Comparison of ENCODE assay signal across 9 mouse cellular contexts in the genomic region with DNA sequence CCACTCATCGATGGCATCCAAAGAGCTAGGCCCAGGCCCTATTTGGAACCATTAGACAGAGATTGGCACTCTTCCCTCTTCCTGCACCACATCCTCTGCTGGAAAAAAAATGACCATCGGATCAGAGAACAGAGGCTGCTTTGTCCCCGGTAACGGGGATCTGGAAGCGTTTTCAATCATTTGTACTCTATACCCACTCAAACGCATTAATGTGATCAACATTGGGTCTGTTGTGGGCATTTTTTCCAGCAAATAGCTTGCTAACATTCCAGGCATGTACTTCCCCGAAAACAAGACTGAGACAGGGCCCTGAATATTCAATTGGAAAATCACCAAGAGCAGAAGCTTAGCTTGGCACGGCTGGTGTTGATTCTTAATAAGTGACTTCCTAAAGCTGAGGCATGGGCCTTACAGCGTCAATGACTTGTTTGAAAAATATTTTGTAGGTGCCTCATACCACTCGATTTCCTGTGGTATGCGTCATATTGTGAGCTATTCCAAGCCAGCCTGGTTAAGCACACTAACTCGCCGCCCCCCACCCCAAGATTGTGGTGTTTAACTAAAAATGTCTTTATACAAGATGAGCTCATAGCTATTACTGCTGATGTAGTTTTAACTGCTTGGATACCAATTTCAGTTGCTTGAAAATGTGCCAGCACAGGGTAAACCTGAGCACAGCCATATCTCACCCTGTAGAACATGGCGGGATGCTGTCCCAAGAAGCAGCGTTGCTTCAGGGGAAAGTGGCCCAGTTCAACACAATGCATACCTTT.
DNase-seq lines count a peak whose midpoint lies in the region; ATAC-seq and TF ChIP-seq lines count a peak whose summit lies in the region.
"Had no signal": no experiment of that assay in that cellular context is flagged by ENCODE, and none has a peak within 500 bp of the region (broad histone marks: within the 10 kb centered on the region; RNA-seq: fewer than 3 reads in every experiment).

No protein-coding gene starts in this region.

- peak; percentile 38 for ATAC-seq in cerebellum, adult (ENCODE audit: insufficient number of reproducible peaks, low FRiP score, low TSS enrichment)
- ATAC-seq in forebrain, embryonic 15.5 days (replicated peaks) = peak; percentile 93
- peak; percentile 49 for ATAC-seq in lung, embryonic 16.5 days (ENCODE audit: low read depth)
- ATAC-seq in megakaryocyte, adult 5-6 weeks (ENCODE audit: poor library complexity, severe bottlenecking) = no peak
- ATAC-seq in activated CD4-positive, CD25-positive, alpha-beta regulatory T cell, adult 4 months = no peak

- H3K4me1 ChIP-seq in forebrain, embryonic 15.5 days = peaks cover 17% of the 10 kb centered on the region
- 0 out of 2 replicates have a peak, but pooled peaks cover 2% of the 10 kb centered on the region for H3K4me1 ChIP-seq in lung, embryonic 16.5 days (replicated peaks; ENCODE audit: control insufficient read depth, insufficient read depth, low read length)
- H3K4me1 ChIP-seq: liver, embryonic 13.5 days had no signal

- H3K9me3 ChIP-seq in forebrain, embryonic 15.5 days = no peaks in the 10 kb centered on the region
- no peaks in the 10 kb centered on the region for H3K9me3 ChIP-seq in lung, embryonic 16.5 days (ENCODE audit: control insufficient read depth, low read length)
- H3K9me3 ChIP-seq: liver, embryonic 13.5 days had no signal

- no peaks in the 10 kb centered on the region for H3K27me3 ChIP-seq in C2C12 (ENCODE audit: control insufficient read depth, insufficient read depth, insufficient read length)
- H3K27me3 ChIP-seq in forebrain, embryonic 15.5 days = 0 out of 2 replicates have a peak, but pooled peaks cover 3% of the 10 kb centered on the region
- H3K27me3 ChIP-seq in lung, embryonic 16.5 days (ENCODE audit: control insufficient read depth, insufficient read depth, low read depth, low read length) = no peaks in the 10 kb centered on the region
- H3K27me3 ChIP-seq: liver, embryonic 13.5 days had no signal

- peak overlapping the region; percentile 42 for H3K27ac ChIP-seq in forebrain, embryonic 15.5 days (replicated peaks)
- H3K27ac ChIP-seq in lung, embryonic 16.5 days (ENCODE audit: low read length) = peak overlapping the region; percentile 20; the same call in 1 of the 2 replicates
- H3K27ac ChIP-seq: liver, embryonic 13.5 days had no signal

- no peak overlapping the region for H3K9ac ChIP-seq in forebrain, embryonic 15.5 days (replicated peaks)
- H3K9ac ChIP-seq in lung, embryonic 16.5 days (ENCODE audit: low read length) = no peak overlapping the region
- H3K9ac ChIP-seq: liver, embryonic 13.5 days had no signal

- no peak overlapping the region for H3ac ChIP-seq in C2C12 (ENCODE audit: control insufficient read depth, insufficient read length, low read depth)

- H3K36me3 ChIP-seq in C2C12 (ENCODE audit: control insufficient read depth, insufficient read depth) = no peaks in the 10 kb centered on the region
- H3K36me3 ChIP-seq in forebrain, embryonic 15.5 days = no peaks in the 10 kb centered on the region
- no peaks in the 10 kb centered on the region for H3K36me3 ChIP-seq in lung, embryonic 16.5 days (ENCODE audit: control insufficient read depth, insufficient read depth, low read length)
- H3K36me3 ChIP-seq: liver, embryonic 13.5 days had no signal

- no peaks in the 10 kb centered on the region for H3K79me2 ChIP-seq in C2C12 (ENCODE audit: control insufficient read depth, insufficient read depth)

- TF ChIP-seq CTCF in C2C12 (IDR thresholded peaks at IDR 0.05; ENCODE audit: control insufficient read depth, insufficient read depth, insufficient read length) = no peak

- H3K79me3 ChIP-seq in C2C12 (ENCODE audit: low read depth) = no peaks in the 10 kb centered on the region

- DNase-seq in kidney, postnatal 14 days = peak; percentile 24
- no peak for DNase-seq in ovary, postnatal 10 days (ENCODE audit: low spot score)
- DNase-seq: liver, embryonic 13.5 days had no signal

- H3K4me3 ChIP-seq in C2C12 (ENCODE audit: insufficient read depth, poor library complexity, severe bottlenecking) = no peak overlapping the region
- no peak overlapping the region for H3K4me3 ChIP-seq in forebrain, embryonic 15.5 days
- H3K4me3 ChIP-seq in lung, embryonic 16.5 days (ENCODE audit: low read length) = no peak overlapping the region
- H3K4me3 ChIP-seq: liver, embryonic 13.5 days had no signal

- 13% methylated on average over 15 of the region's 15 CpGs for WGBS in forebrain, embryonic 15.5 days
- WGBS in lung, embryonic 16.5 days = 65% methylated on average over 15 of the region's 15 CpGs

- peak overlapping the region; percentile 15; the same call in 1 of the 2 replicates for H3K4me2 ChIP-seq in forebrain, embryonic 15.5 days (replicated peaks)
- no peak overlapping the region for H3K4me2 ChIP-seq in lung, embryonic 16.5 days (ENCODE audit: low read depth, low read length)
- H3K4me2 ChIP-seq: liver, embryonic 13.5 days had no signal

TF ChIP-seq in C2C12, 6 proteins besides CTCF, POLR2A, EP300 and RAD21:
- TF ChIP-seq MYOG (IDR thresholded peaks at IDR 0.05; ENCODE audit: control insufficient read depth, extremely low read depth, insufficient read length) (no peak), FOSL1 (IDR thresholded peaks at IDR 0.05; ENCODE audit: insufficient read depth, low read length, poor library complexity, severe bottlenecking) (peak; percentile 72), MAX (IDR thresholded peaks at IDR 0.05) (no peak), MYOD1 (IDR thresholded peaks at IDR 0.05; ENCODE audit: control insufficient read depth, insufficient read length, low read depth) (peak; percentile 3)
TF ChIP-seq in C2C12: peak in this region for 2.

Comparison
In these comparisons a context has a peak if more than half of its experiments do, and no peak if none do; other contexts are left out.
1. ATAC-seq: peak in cerebellum, adult (single experiment), forebrain, embryonic 15.5 days (single experiment) and lung, embryonic 16.5 days (single experiment); none in megakaryocyte, adult 5-6 weeks (single experiment) and activated CD4-positive, CD25-positive, alpha-beta regulatory T cell, adult 4 months (single experiment).